Mouse (Mus musculus): Measurements from ENCODE around the gene Dnttip2.
"Not testable (repeated sequence)": the region's sequence is repeated elsewhere in the genome, so short reads cannot be mapped to it uniquely, and the experiment has no call there.

Dnttip2 gene

GRCm38 (mm10) chr3:122274241-122275024, at the start of gene Dnttip2:
Dnttip2 (plus strand) TSS chr3:122274388.
- peak; percentile 95 to 96 for DNase-seq

- DNase-seq = not testable (repeated sequence)
These were observed 47.2 kb upstream of the Dnttip2 start for GRCm38 (mm10) chr3:122226972-122227371.

- no peak for DNase-seq
These were observed 38.4 kb upstream of the Dnttip2 start for GRCm38 (mm10) chr3:122235772-122236171.

GRCm38 (mm10) chr3:122242876-122243275, 31.3 kb upstream of the Dnttip2 start:
- DNase-seq = no peak

GRCm38 (mm10) chr3:122243416-122244167, 30.6 kb upstream of the Dnttip2 start:
- DNase-seq = no peak

GRCm38 (mm10) chr3:122244759-122245158, 29.4 kb upstream of the Dnttip2 start:
- no peak for DNase-seq

GRCm38 (mm10) chr3:122245215-122245877, 28.8 kb upstream of the Dnttip2 start, which contains the start of gene Gclm:
Gclm (plus strand) TSS chr3:122245557.
- DNase-seq = peak; percentile 94 to 96

- peak; percentile 83 for DNase-seq
These were observed 28.3 kb upstream of the Dnttip2 start for GRCm38 (mm10) chr3:122245878-122246332.

GRCm38 (mm10) chr3:122246406-122246805, 27.8 kb upstream of the Dnttip2 start:
- DNase-seq = peak; percentile 40 to 42

GRCm38 (mm10) chr3:122246986-122247767, 27.0 kb upstream of the Dnttip2 start:
- DNase-seq = peak; percentile 17 to 51

- no peak for DNase-seq
These were observed 26.5 kb upstream of the Dnttip2 start for GRCm38 (mm10) chr3:122247768-122248100.

- no peak for DNase-seq
These were observed 21.5 kb upstream of the Dnttip2 start for GRCm38 (mm10) chr3:122252466-122253253.

- DNase-seq = not testable (repeated sequence)
These were observed 20.1 kb upstream of the Dnttip2 start for GRCm38 (mm10) chr3:122254050-122254449.

GRCm38 (mm10) chr3:122269986-122270385, 4.2 kb upstream of the Dnttip2 start:
- peak in 1 of 2 experiments; percentile 32 for DNase-seq

- not testable (repeated sequence) for DNase-seq
These were observed 1.6 kb upstream of the Dnttip2 start for GRCm38 (mm10) chr3:122272565-122272964.

- no peak for DNase-seq
These were observed 564 bp upstream of the Dnttip2 start for GRCm38 (mm10) chr3:122273407-122274240.

GRCm38 (mm10) chr3:122275111-122275510, 923 bp downstream of the Dnttip2 start:
- no peak for DNase-seq

GRCm38 (mm10) chr3:122287195-122287594, 13.0 kb downstream of the Dnttip2 start:
- no peak for DNase-seq

GRCm38 (mm10) chr3:122288613-122289195, 14.5 kb downstream of the Dnttip2 start:
- no peak for DNase-seq

GRCm38 (mm10) chr3:122289344-122289743, 15.2 kb downstream of the Dnttip2 start:
- DNase-seq = not testable (repeated sequence)
